Mouse (Mus musculus): ENCODE data around the gene Atp5g3.
A peak's percentile ranks its signal among the peaks of the same experiment; 100 is the strongest.
"Not testable (repeated sequence)": the region's sequence is repeated elsewhere in the genome, so short reads cannot be mapped to it uniquely, and the experiment has no call there.

The Atp5g3 gene

GRCm38 (mm10) chr2:73896919-73897318, 14.2 kb downstream of the Atp5g3 start:
- DNase-seq (ENCODE audit: low read depth) = not testable (repeated sequence)

- DNase-seq (ENCODE audit: low read depth) = no peak
These were observed 17.5 kb downstream of the Atp5g3 start for GRCm38 (mm10) chr2:73893473-73894270.

- peak; percentile 99 for DNase-seq (ENCODE audit: low read depth)
These were observed 18.4 kb downstream of the Atp5g3 start, which contains the start of gene Atf2 for GRCm38 (mm10) chr2:73892464-73893296. TSS of gene Atf2 (minus strand) at chr2:73892639.

- peak; percentile 43 for DNase-seq (ENCODE audit: low read depth)
These were observed 19.2 kb downstream of the Atp5g3 start for GRCm38 (mm10) chr2:73891701-73892463.

GRCm38 (mm10) chr2:73885997-73886396, 25.1 kb downstream of the Atp5g3 start:
- DNase-seq (ENCODE audit: low read depth) = no peak

- DNase-seq (ENCODE audit: low read depth) = no peak
These were observed 33.2 kb downstream of the Atp5g3 start for GRCm38 (mm10) chr2:73877891-73878290.

GRCm38 (mm10) chr2:73867764-73868487, 43.2 kb downstream of the Atp5g3 start:
- DNase-seq (ENCODE audit: low read depth) = peak; percentile 51

- DNase-seq (ENCODE audit: low read depth) = no peak
These were observed 51.0 kb downstream of the Atp5g3 start for GRCm38 (mm10) chr2:73860046-73860624.
